Mouse (Mus musculus): ENCODE measurements around the gene Fgfr4.

- no peak for TF ChIP-seq CTCF (IDR thresholded peaks at IDR 0.05; ENCODE audit: low read depth, low read length)
- TF ChIP-seq TAL1 (conservative IDR thresholded peaks at IDR 0.05; ENCODE audit: low read depth, low read length), result no peak
- TF ChIP-seq GATA1 (IDR thresholded peaks at IDR 0.05; ENCODE audit: borderline replicate concordance, low read length), result no peak
Observed at GRCm38 (mm10) chr13:55165831-55166339, 13.4 kb downstream of the Fgfr4 start.

Measured in G1E (cell line).